Mouse (Mus musculus): ENCODE data around the gene Isy1. TPM values are rescaled to one million over a fixed set of nuclear protein-coding genes. Genes with fewer than 3 reads are reported as not detected.

The Isy1 gene
- polyA plus RNA-seq, 2 experiments = 41.8 to 51.5 TPM

GRCm38 (mm10) chr6:87796251-87796880 is 42.2 kb downstream of the Isy1 start:
- Histone ChIP-seq H3K4me1 (ENCODE audit: control insufficient read depth, insufficient read depth, low read length) (no peaks in the 10 kb centered on the region), H3K36me3 (ENCODE audit: control insufficient read depth, insufficient read depth, low read length) (peaks cover 23% of the 10 kb centered on the region), H3K9ac (ENCODE audit: low read depth, low read length, severe bottlenecking) (no peak overlapping the region), H3K9me3 (ENCODE audit: control insufficient read depth, low read length) (no peaks in the 10 kb centered on the region), H3K4me3 (replicated peaks; ENCODE audit: low read length) (no peak overlapping the region), H3K4me2 (replicated peaks; ENCODE audit: low read depth, low read length, severe bottlenecking) (no peak overlapping the region), H3K27ac (replicated peaks; ENCODE audit: low read depth, low read length) (no peak overlapping the region), H3K27me3 (ENCODE audit: control insufficient read depth, insufficient read depth, low read length) (no peaks in the 10 kb centered on the region)
- TF ChIP-seq POLR2A (IDR thresholded peaks at IDR 0.05; ENCODE audit: borderline replicate concordance, extremely low read depth, insufficient read depth, insufficient read length) = no peak
- no peak for ATAC-seq (ENCODE audit: low FRiP score, low read depth)
- WGBS = 90% methylated on average over 6 of the region's 6 CpGs
- DNase-seq (ENCODE audit: low spot score) = no peak

GRCm38 (mm10) chr6:87795385-87796150 is 43.0 kb downstream of the Isy1 start:
- Histone ChIP-seq H3K4me1 (ENCODE audit: control insufficient read depth, insufficient read depth, low read length) (no peaks in the 10 kb centered on the region), H3K4me3 (replicated peaks; ENCODE audit: low read length) (no peak overlapping the region), H3K4me2 (replicated peaks; ENCODE audit: low read depth, low read length, severe bottlenecking) (no peak overlapping the region), H3K9me3 (ENCODE audit: control insufficient read depth, low read length) (no peaks in the 10 kb centered on the region), H3K27ac (replicated peaks; ENCODE audit: low read depth, low read length) (no peak overlapping the region), H3K27me3 (ENCODE audit: control insufficient read depth, insufficient read depth, low read length) (no peaks in the 10 kb centered on the region), H3K9ac (ENCODE audit: low read depth, low read length, severe bottlenecking) (no peak overlapping the region), H3K36me3 (ENCODE audit: control insufficient read depth, insufficient read depth, low read length) (peaks cover 23% of the 10 kb centered on the region)
- ATAC-seq (ENCODE audit: low FRiP score, low read depth) (no peak), DNase-seq (ENCODE audit: low spot score) (no peak)
- whole genome bisulfite sequencing = 73% methylated on average over 6 of the region's 6 CpGs
- no peak for TF ChIP-seq POLR2A (IDR thresholded peaks at IDR 0.05; ENCODE audit: borderline replicate concordance, extremely low read depth, insufficient read depth, insufficient read length)

DNA sequence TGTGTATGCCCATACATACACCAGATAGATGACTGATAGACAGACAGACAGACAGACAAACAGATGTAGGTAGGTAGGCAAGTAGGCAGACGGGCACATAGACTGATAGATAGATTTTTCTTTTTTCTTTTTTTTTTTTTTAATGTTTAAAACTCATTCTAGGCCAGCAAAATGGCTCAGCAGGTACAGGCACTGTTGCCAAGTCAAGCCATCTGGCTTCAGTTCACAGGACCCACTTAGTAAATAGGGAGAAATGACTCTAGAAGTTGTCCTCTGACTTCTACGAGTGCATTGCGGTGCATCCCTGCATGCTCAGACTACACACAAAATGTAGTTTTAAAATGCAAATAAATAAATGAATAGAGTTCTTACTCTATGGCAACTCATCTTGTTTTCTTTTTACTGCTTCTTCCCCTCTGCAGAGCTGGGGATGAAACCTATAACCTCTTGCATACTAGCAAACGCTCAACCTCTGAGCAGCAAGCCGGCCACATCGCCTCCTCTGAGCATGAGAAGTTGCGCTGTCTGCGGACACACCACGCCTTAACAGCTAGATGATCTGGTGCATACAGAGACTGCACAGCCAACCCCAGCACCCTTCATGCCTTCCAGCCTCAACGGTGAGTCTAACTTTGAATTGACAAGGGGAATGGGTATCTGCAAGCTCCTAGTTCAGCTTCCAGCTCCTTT is 44.6 kb downstream of the Isy1 start:
- 93% methylated on average over 10 of the region's 10 CpGs for WGBS
- TF ChIP-seq POLR2A (IDR thresholded peaks at IDR 0.05; ENCODE audit: borderline replicate concordance, extremely low read depth, insufficient read depth, insufficient read length) = no peak
- DNase-seq (ENCODE audit: low spot score) = no peak
- Histone ChIP-seq H3K27me3 (ENCODE audit: control insufficient read depth, insufficient read depth, low read length) (no peaks in the 10 kb centered on the region), H3K9me3 (ENCODE audit: control insufficient read depth, low read length) (no peaks in the 10 kb centered on the region), H3K4me2 (replicated peaks; ENCODE audit: low read depth, low read length, severe bottlenecking) (no peak overlapping the region), H3K4me1 (ENCODE audit: control insufficient read depth, insufficient read depth, low read length) (no peaks in the 10 kb centered on the region), H3K27ac (replicated peaks; ENCODE audit: low read depth, low read length) (no peak overlapping the region), H3K9ac (ENCODE audit: low read depth, low read length, severe bottlenecking) (no peak overlapping the region), H3K4me3 (replicated peaks; ENCODE audit: low read length) (no peak overlapping the region), H3K36me3 (ENCODE audit: control insufficient read depth, insufficient read depth, low read length) (peaks cover 22% of the 10 kb centered on the region)
- no peak for ATAC-seq (ENCODE audit: low FRiP score, low read depth)

GRCm38 (mm10) chr6:87791826-87792225 is 46.8 kb downstream of the Isy1 start:
- H3K9ac ChIP-seq (ENCODE audit: low read depth, low read length, severe bottlenecking) = no peak overlapping the region
- 93% methylated on average over 5 of the region's 5 CpGs for WGBS
- H3K4me3 ChIP-seq (replicated peaks; ENCODE audit: low read length) = no peak overlapping the region
- H3K4me1 ChIP-seq (ENCODE audit: control insufficient read depth, insufficient read depth, low read length) = no peaks in the 10 kb centered on the region
- TF ChIP-seq POLR2A (IDR thresholded peaks at IDR 0.05; ENCODE audit: borderline replicate concordance, extremely low read depth, insufficient read depth, insufficient read length) = no peak
- ATAC-seq (ENCODE audit: low FRiP score, low read depth) (no peak), DNase-seq (ENCODE audit: low spot score) (no peak)
- peaks cover 22% of the 10 kb centered on the region for H3K36me3 ChIP-seq (ENCODE audit: control insufficient read depth, insufficient read depth, low read length)
- no peak overlapping the region for H3K4me2 ChIP-seq (replicated peaks; ENCODE audit: low read depth, low read length, severe bottlenecking)
- H3K27me3 ChIP-seq (ENCODE audit: control insufficient read depth, insufficient read depth, low read length) = no peaks in the 10 kb centered on the region
- H3K27ac ChIP-seq (replicated peaks; ENCODE audit: low read depth, low read length) = no peak overlapping the region
- H3K9me3 ChIP-seq (ENCODE audit: control insufficient read depth, low read length) = no peaks in the 10 kb centered on the region

DNA sequence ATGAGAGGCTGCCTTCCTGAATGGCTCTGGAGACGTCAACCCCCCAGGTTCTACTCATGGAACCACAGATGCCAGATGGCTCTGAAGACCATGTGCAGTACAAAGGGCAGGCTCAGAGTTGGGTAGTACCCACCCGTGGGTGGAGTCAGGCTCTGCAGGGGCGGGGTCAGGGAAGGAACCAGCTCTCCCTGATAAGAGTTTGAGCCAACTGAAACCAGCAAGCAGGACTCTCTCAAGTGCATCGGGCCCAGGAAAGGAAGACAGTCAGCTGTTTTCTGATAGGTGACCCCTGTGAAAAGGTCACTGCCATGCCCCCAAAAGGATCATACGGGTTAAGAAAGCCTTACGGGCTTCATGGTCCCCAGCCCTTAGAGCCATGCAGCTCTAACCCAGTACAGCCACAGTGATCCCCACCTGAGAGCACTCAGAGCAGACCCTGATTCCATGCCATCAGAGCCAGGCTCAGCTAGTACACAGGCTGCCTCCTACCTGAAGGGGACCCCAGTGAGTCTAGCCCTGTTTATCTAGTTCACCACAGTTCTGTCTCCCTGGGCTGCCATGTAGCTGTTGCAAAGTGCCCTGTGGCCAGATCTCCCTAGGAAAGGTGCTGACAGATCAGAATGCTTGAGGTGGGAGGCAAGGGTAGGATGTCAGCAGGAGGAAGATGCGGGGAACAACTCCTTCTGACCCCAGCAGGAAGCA is 47.7 kb downstream of the Isy1 start:
- TF ChIP-seq POLR2A (IDR thresholded peaks at IDR 0.05; ENCODE audit: borderline replicate concordance, extremely low read depth, insufficient read depth, insufficient read length) = no peak
- 72% methylated on average over 7 of the region's 7 CpGs for WGBS
- Histone ChIP-seq H3K27ac (replicated peaks; ENCODE audit: low read depth, low read length) (no peak overlapping the region), H3K4me1 (ENCODE audit: control insufficient read depth, insufficient read depth, low read length) (no peaks in the 10 kb centered on the region), H3K4me3 (replicated peaks; ENCODE audit: low read length) (no peak overlapping the region), H3K36me3 (ENCODE audit: control insufficient read depth, insufficient read depth, low read length) (peaks cover 22% of the 10 kb centered on the region), H3K9ac (ENCODE audit: low read depth, low read length, severe bottlenecking) (no peak overlapping the region), H3K9me3 (ENCODE audit: control insufficient read depth, low read length) (no peaks in the 10 kb centered on the region), H3K4me2 (replicated peaks; ENCODE audit: low read depth, low read length, severe bottlenecking) (no peak overlapping the region), H3K27me3 (ENCODE audit: control insufficient read depth, insufficient read depth, low read length) (no peaks in the 10 kb centered on the region)
- no peak for DNase-seq (ENCODE audit: low spot score)
- ATAC-seq (ENCODE audit: low FRiP score, low read depth) = no peak

Measured in limb, embryonic 14.5 days (tissue).